Mouse (Mus musculus) ES-E14 (cell line): Measurements from ENCODE around the gene Tube1. TPM values are rescaled to one million over a fixed set of nuclear protein-coding genes. Genes with fewer than 3 reads are reported as not detected.

Source experiments
- DNase-seq: peaks from one replicate; pipeline ENCODE4 v3.0.0-alpha.2; 2013; ENCODE audit warnings: low read depth, low spot score
- H3K27ac ChIP-seq: 2 replicates; pipeline ENCODE4 v1.5.1; 2012; ENCODE audit warnings: low read depth, mild to moderate bottlenecking, low read length, moderate library complexity, mixed read lengths; ENCODE audit not compliant: poor library complexity, insufficient read depth, severe bottlenecking
- H3K36me3 ChIP-seq: 2 replicates; pipeline ENCODE4 v1.6.1; 2012; ENCODE audit warnings: mild to moderate bottlenecking, low read length, moderate library complexity, mixed read lengths; ENCODE audit not compliant: control insufficient read depth, poor library complexity, insufficient read depth, severe bottlenecking
- H3K4me1 ChIP-seq, 2 experiments: fragments of 150-350 bp in 1 of 2; sonication (generic) in 1 of 2; 2 replicates each; pipeline ENCODE4 v1.6.1; 2012; ENCODE audit warnings: low read length in 2 of 2, mild to moderate bottlenecking in 1 of 2, mixed read lengths in 1 of 2; ENCODE audit not compliant: control insufficient read depth in 2 of 2, insufficient read depth in 2 of 2, poor library complexity in 1 of 2
- H3K4me3 ChIP-seq, 2 experiments: fragments of 150-350 bp in 1 of 2; sonication (generic) in 1 of 2; 2 replicates each; pipeline ENCODE4 v1.5.1; 2012; ENCODE audit warnings: low read length in 2 of 2, low read depth in 1 of 2, mild to moderate bottlenecking in 1 of 2, mixed read lengths in 1 of 2; ENCODE audit not compliant: insufficient read depth in 1 of 2, poor library complexity in 1 of 2, severe bottlenecking in 1 of 2
- H3K9ac ChIP-seq: 2 replicates; pipeline ENCODE4 v1.6.1; 2012; ENCODE audit warnings: low read depth, mild to moderate bottlenecking, low read length, mixed read lengths; ENCODE audit not compliant: poor library complexity, insufficient read depth, severe bottlenecking
- H3K9me3 ChIP-seq: fragments of 150-350 bp; sonication (generic); 2 replicates; pipeline ENCODE4 v1.6.1; 2012; ENCODE audit warnings: low read depth, mild to moderate bottlenecking, low read length; ENCODE audit not compliant: control insufficient read depth, insufficient read depth
- CHD2 ChIP-seq: IDR thresholded peaks from 2 replicates; pipeline ENCODE4 v1.6.1; 2014; ENCODE audit warnings: mild to moderate bottlenecking, low read depth, low read length, inconsistent platforms
- HCFC1 ChIP-seq: IDR thresholded peaks from 2 replicates; pipeline ENCODE4 v1.6.1; 2012; ENCODE audit warnings: low read length, inconsistent platforms, borderline replicate concordance; ENCODE audit not compliant: insufficient read depth
- MAFK ChIP-seq: IDR thresholded peaks from 2 replicates; pipeline ENCODE4 v1.6.1; 2014; ENCODE audit warnings: mild to moderate bottlenecking, low read depth, low read length, inconsistent platforms; ENCODE audit not compliant: insufficient read depth
- ZC3H11A ChIP-seq: IDR thresholded peaks from 2 replicates; pipeline ENCODE4 v1.6.1; 2012; ENCODE audit warnings: low read depth, mild to moderate bottlenecking, inconsistent platforms, low read length, borderline replicate concordance
- ZNF384 ChIP-seq: IDR thresholded peaks from 2 replicates; pipeline ENCODE4 v1.6.1; 2012; ENCODE audit warnings: low read depth, low read length, inconsistent platforms
- in situ Hi-C, 2 experiments: fragments of 600-800 bp; cut with MboI; formaldehyde crosslinking; loops; one replicate each; pipeline ENCODE4 v1.15.1; 2025; ENCODE audit warnings: low sequenced_read_pairs in 2 of 2, inconsistent platforms in 1 of 2; ENCODE audit not compliant: unreplicated experiment in 2 of 2
- total RNA-seq: library from RNA; depleted of rRNA; stranded (reverse); fragments of 300-350 nt; gene quantifications from 2 replicates; pipeline ENCODE4 v1.2.3, GENCODE M21; 2012

Gene Tube1
- total RNA-seq, 1 experiment, result 8.9 TPM

DNA sequence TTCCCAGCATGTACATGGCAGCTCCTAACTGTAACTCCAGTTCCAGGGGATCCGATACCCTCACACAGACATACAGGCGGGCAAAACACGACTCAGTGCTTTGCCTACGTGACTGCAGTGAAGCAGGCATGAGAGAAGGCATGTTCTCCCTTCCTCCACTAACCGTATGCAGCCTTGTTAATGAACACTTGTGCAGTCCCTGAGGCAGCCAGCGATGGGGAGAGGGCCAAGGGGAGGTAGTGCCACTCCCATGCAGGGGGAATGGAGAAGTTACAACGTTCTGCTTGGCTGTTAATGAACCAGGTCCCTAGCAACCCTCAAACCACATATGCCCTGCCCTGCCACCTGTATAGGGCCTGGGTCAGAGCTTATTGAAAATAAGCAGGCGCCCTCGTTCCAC lies 35.9 kb downstream of the Tube1 start:
- in situ Hi-C loops, result loop anchor here (5.0 to 10.0 kb wide), 2 partner anchors 353 to 355 kb away; no protein-coding TSS in a partner anchor
- Histone ChIP-seq H3K9ac (no peak overlapping the region), H3K4me3 (no peak overlapping the region), H3K27ac (no peak overlapping the region), H3K36me3 (no peaks in the 10 kb centered on the region), H3K9me3 (no peaks in the 10 kb centered on the region), H3K4me1 (peaks cover 3 to 4% of the 10 kb centered on the region in 2 experiments; a peak in 3 of 4 replicates)
- no peak for TF ChIP-seq MAFK
- no peak for TF ChIP-seq ZNF384
- no peak for TF ChIP-seq HCFC1
- DNase-seq, result no peak

GRCm38 (mm10) chr10:39170181-39170580 lies 36.4 kb downstream of the Tube1 start:
- H3K27ac ChIP-seq, result no peak overlapping the region
- TF ChIP-seq CHD2, result no peak
- TF ChIP-seq MAFK, result no peak
- peak; percentile 82; the same call in 1 of the 2 replicates for TF ChIP-seq ZC3H11A
- no peak for TF ChIP-seq HCFC1
- no peaks in the 10 kb centered on the region for H3K36me3 ChIP-seq
- H3K9me3 ChIP-seq, result no peaks in the 10 kb centered on the region
- peak; percentile 61 for DNase-seq
- no peak overlapping the region for H3K4me3 ChIP-seq
- no peak overlapping the region for H3K9ac ChIP-seq
- in situ Hi-C loops, result loop anchor here (5.0 to 10.0 kb wide), 2 partner anchors 352 to 355 kb away; no protein-coding TSS in a partner anchor
- H3K4me1 ChIP-seq, result peaks cover 4 to 5% of the 10 kb centered on the region in 2 experiments; a peak in 3 of 4 replicates

- Histone ChIP-seq H3K4me3 (no peak overlapping the region), H3K9ac (no peak overlapping the region), H3K36me3 (no peaks in the 10 kb centered on the region), H3K9me3 (no peaks in the 10 kb centered on the region), H3K4me1 (peaks cover 2 to 5% of the 10 kb centered on the region in 2 experiments; a peak in 3 of 4 replicates), H3K27ac (no peak overlapping the region)
- DNase-seq, result no peak
- in situ Hi-C loops, result loop anchor here (5.0 to 10.0 kb wide), 2 partner anchors 352 to 354 kb away; no protein-coding TSS in a partner anchor
- TF ChIP-seq ZNF384 (no peak), HCFC1 (no peak), CHD2 (no peak), MAFK (no peak)
Observed at GRCm38 (mm10) chr10:39170706-39171105, 36.9 kb downstream of the Tube1 start.

DNA sequence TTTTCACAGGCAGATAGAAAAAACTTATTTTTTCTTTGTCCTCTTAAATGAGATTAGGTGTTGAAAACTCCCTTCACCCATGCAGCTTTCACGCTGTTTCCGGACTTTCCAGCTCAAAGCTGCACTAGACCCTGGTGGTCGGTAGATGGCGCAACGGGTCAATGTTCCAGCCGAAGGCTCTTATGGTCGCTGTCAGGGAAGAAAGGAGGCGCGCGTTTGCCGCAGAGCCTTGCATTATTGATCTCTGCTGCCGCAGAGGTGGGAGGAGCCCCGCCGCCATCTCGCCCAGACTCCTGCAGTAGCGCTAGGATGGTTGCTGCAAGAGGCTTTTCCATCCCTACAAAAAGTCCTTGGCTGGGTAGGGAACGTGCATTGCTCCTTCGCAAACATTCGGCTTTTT lies 37.4 kb downstream of the Tube1 start:
- Histone ChIP-seq H3K27ac (no peak overlapping the region), H3K9ac (no peak overlapping the region), H3K9me3 (no peaks in the 10 kb centered on the region), H3K36me3 (no peaks in the 10 kb centered on the region), H3K4me1 (peaks cover 2 to 5% of the 10 kb centered on the region in 2 experiments; a peak in 2 of 4 replicates), H3K4me3 (peak overlapping the region; percentile 56 to 67)
- DNase-seq, result peak; percentile 80
- TF ChIP-seq ZC3H11A, result peak; percentile 94
- TF ChIP-seq ZNF384, result no peak
- TF ChIP-seq HCFC1, result no peak
- in situ Hi-C loops, result loop anchor here (5.0 to 10.0 kb wide), 2 partner anchors 351 to 354 kb away; no protein-coding TSS in a partner anchor

- peak overlapping the region; percentile 56 to 67 for H3K4me3 ChIP-seq
- TF ChIP-seq ZC3H11A (0 out of 2 replicates have a peak, but pooled peaks have one; percentile 14), HCFC1 (no peak)
- H3K4me1 ChIP-seq, result peaks cover 2 to 5% of the 10 kb centered on the region in 2 experiments; a peak in 2 of 4 replicates
- no peak overlapping the region for H3K9ac ChIP-seq
- DNase-seq, result peak; percentile 75
- H3K27ac ChIP-seq, result no peak overlapping the region
- in situ Hi-C loops, result loop anchor here (5.0 to 10.0 kb wide), 2 partner anchors 350 to 353 kb away; no protein-coding TSS in a partner anchor
- H3K36me3 ChIP-seq, result no peaks in the 10 kb centered on the region
- H3K9me3 ChIP-seq, result no peaks in the 10 kb centered on the region
Observed at GRCm38 (mm10) chr10:39171603-39172539, 38.1 kb downstream of the Tube1 start.
